Mouse (Mus musculus) E14TG2a.4 (cell line): Measurements from ENCODE around the gene St6galnac3.

Experiments used
- CTCF ChIP-seq: conservative IDR thresholded peaks from 2 replicates; pipeline ENCODE4 v1.5.1; 2014; ENCODE audit warnings: low read length
- NANOG ChIP-seq: IDR thresholded peaks from 2 replicates; pipeline ENCODE4 v1.6.1; 2014; ENCODE audit warnings: borderline replicate concordance, low read length, mixed read lengths
- POU5F1 ChIP-seq: IDR thresholded peaks from 2 replicates; pipeline ENCODE4 v1.6.1; 2014; ENCODE audit warnings: low read length, borderline replicate concordance

- TF ChIP-seq POU5F1 (no peak), CTCF (no peak), NANOG (no peak)
These were observed 563.3 kb downstream of the St6galnac3 start for GRCm38 (mm10) chr3:153161676-153162075.
